ENCODE assay signal across 8 mouse cellular contexts in the genomic region with DNA sequence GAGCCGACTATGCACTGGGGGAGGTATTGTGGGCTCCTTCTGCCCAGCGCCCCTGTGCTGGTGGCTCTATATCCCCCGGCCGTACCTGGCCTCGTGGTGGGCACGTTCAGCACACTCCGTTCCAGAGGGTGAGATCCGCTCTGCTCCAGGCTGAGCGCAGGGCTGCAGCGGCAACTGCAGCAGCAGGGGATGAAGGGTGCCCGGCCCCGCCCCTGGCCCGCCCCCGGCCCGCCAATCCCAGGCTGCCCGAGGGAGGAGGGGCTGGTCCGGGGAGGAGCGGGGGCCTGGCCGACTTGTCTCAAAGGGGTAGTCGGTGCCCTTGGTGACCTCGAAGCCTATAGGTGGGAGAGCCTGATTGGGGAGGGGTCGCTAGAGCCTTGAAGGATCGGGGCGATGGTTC. TPM values are rescaled to one million over a fixed set of nuclear protein-coding genes. Genes with fewer than 3 reads are reported as not detected.
A peak's percentile ranks its signal among the peaks of the same experiment; 100 is the strongest.
DNase-seq lines count a peak whose midpoint lies in the region; ATAC-seq lines count a peak whose summit lies in the region.

No protein-coding gene starts in this region.

- H3K4me3 ChIP-seq in forebrain, embryonic 12.5 days (replicated peaks) = peak overlapping the region; percentile 39
- H3K4me3 ChIP-seq in midbrain, embryonic 12.5 days = peak overlapping the region; percentile 44

- H3K27ac ChIP-seq in forebrain, embryonic 12.5 days = 0 out of 2 replicates have a peak overlapping the region, but pooled peaks have one; percentile 19
- H3K27ac ChIP-seq in midbrain, embryonic 12.5 days (replicated peaks) = no peak overlapping the region

- no peaks in the 10 kb centered on the region for H3K9me3 ChIP-seq in forebrain, embryonic 12.5 days
- H3K9me3 ChIP-seq in midbrain, embryonic 12.5 days = no peaks in the 10 kb centered on the region

- peak overlapping the region; percentile 57 for H3K9ac ChIP-seq in forebrain, embryonic 12.5 days
- H3K9ac ChIP-seq in midbrain, embryonic 12.5 days (replicated peaks) = peak overlapping the region; percentile 62

- intact Hi-C loops in left cerebral cortex, postnatal 4 days (cut with DNase I) = no loop called here
- intact Hi-C loops in left cerebral cortex, postnatal 25 days (cut with DNase I) = loop anchor here (2.0 kb wide), 1 partner anchor 16 kb away; no protein-coding TSS in a partner anchor
- intact Hi-C loops in heart, postnatal 10 days (cut with DNase I) = no loop called here

- H3K4me1 ChIP-seq in forebrain, embryonic 12.5 days = peaks cover 50% of the 10 kb centered on the region
- H3K4me1 ChIP-seq in midbrain, embryonic 12.5 days = peaks cover 34% of the 10 kb centered on the region

- ATAC-seq in forebrain, embryonic 12.5 days (ENCODE audit: low FRiP score) = peak; percentile 88
- ATAC-seq in midbrain, embryonic 12.5 days (ENCODE audit: low FRiP score, low read depth) = peak; percentile 89
- ATAC-seq in inflammation-experienced regulatory T-cells, adult 6 months = no peak

- H3K36me3 ChIP-seq in forebrain, embryonic 12.5 days (replicated peaks) = no peaks in the 10 kb centered on the region
- no peaks in the 10 kb centered on the region for H3K36me3 ChIP-seq in midbrain, embryonic 12.5 days

- WGBS in forebrain, embryonic 12.5 days = under 1% methylated on average over 24 of the region's 24 CpGs
- WGBS in midbrain, embryonic 12.5 days = 0% methylated on average over 24 of the region's 24 CpGs

- peaks cover 49% of the 10 kb centered on the region for H3K27me3 ChIP-seq in forebrain, embryonic 12.5 days
- peaks cover 39% of the 10 kb centered on the region for H3K27me3 ChIP-seq in midbrain, embryonic 12.5 days

- peak overlapping the region; percentile 83 for H3K4me2 ChIP-seq in forebrain, embryonic 12.5 days
- peak overlapping the region; percentile 83 for H3K4me2 ChIP-seq in midbrain, embryonic 12.5 days (replicated peaks)

- DNase-seq in left cerebral cortex, postnatal 4 days = peak; percentile 63
- DNase-seq in left cerebral cortex, postnatal 25 days (ENCODE audit: low spot score in 2 of 2) = no peak
- peak; percentile 72 to 77 for DNase-seq in heart, postnatal 10 days
- peak; percentile 67 to 81 for DNase-seq in kidney, postnatal 36 days
- peak; percentile 44 for DNase-seq in testis, postnatal 14 days (ENCODE audit: low spot score)

RNA-seq across cellular contexts. Expression of a gene that starts 2.1 kb away (rescaled TPM):
- total RNA-seq in left cerebral cortex, postnatal 4 days (2021) = 10 to 100 TPM; 65.0 to 68.4 TPM
- total RNA-seq in left cerebral cortex, postnatal 25 days (2021) = 10 to 100 TPM; 69.9 to 81.4 TPM
- polyA plus RNA-seq in forebrain, embryonic 12.5 days (2016; fragmentation: Nextera tagmentation; extraction: Ambion mirVana) = 8.5 and 10.6 TPM in 2 replicates
- 10 to 100 TPM; 20.5 to 22.6 TPM for total RNA-seq in heart, postnatal 10 days (2021)
- polyA plus RNA-seq in midbrain, embryonic 12.5 days (2016; fragmentation: Nextera tagmentation; extraction: Ambion mirVana) = 13.9 and 14.8 TPM in 2 replicates
- polyA plus RNA-seq in inflammation-experienced regulatory T-cells, adult 6 months (2017; shearing (Covaris generic)) = not detected

RNA-seq across cellular contexts. Expression of a gene that starts 12.3 kb away (rescaled TPM):
- total RNA-seq in left cerebral cortex, postnatal 4 days (2021) = 1 to 10 TPM in 1 of 2 experiments, under 1 TPM in 1; 0.30 to 1.1 TPM
- under 1 TPM; 0.18 to 0.21 TPM for total RNA-seq in left cerebral cortex, postnatal 25 days (2021)
- 1.7 and 2.1 TPM in 2 replicates for polyA plus RNA-seq in forebrain, embryonic 12.5 days (2016; fragmentation: Nextera tagmentation; extraction: Ambion mirVana)
- total RNA-seq in heart, postnatal 10 days (2021) = not detected
- polyA plus RNA-seq in midbrain, embryonic 12.5 days (2016; fragmentation: Nextera tagmentation; extraction: Ambion mirVana) = 1.9 and 2.7 TPM in 2 replicates
- 1 to 10 TPM in 1 of 3 experiments, under 1 TPM in 1, not detected in 1; 0.58 to 1.1 TPM for polyA plus RNA-seq in inflammation-experienced regulatory T-cells, adult 6 months (2017; shearing (Covaris generic))

RNA-seq across cellular contexts. Expression of a gene that starts 32.1 kb away (rescaled TPM):
- total RNA-seq in left cerebral cortex, postnatal 4 days (2021) = 100 to 1,000 TPM; 302 to 303 TPM
- total RNA-seq in left cerebral cortex, postnatal 25 days (2021) = 100 to 1,000 TPM; 214 to 221 TPM
- polyA plus RNA-seq in forebrain, embryonic 12.5 days (2016; fragmentation: Nextera tagmentation; extraction: Ambion mirVana) = 570 and 587 TPM in 2 replicates
- 100 to 1,000 TPM; 422 to 478 TPM for total RNA-seq in heart, postnatal 10 days (2021)
- polyA plus RNA-seq in midbrain, embryonic 12.5 days (2016; fragmentation: Nextera tagmentation; extraction: Ambion mirVana) = 635 and 641 TPM in 2 replicates
- 100 to 1,000 TPM; 136 to 264 (median 154) TPM for polyA plus RNA-seq in inflammation-experienced regulatory T-cells, adult 6 months (2017; shearing (Covaris generic))

RNA-seq across cellular contexts. Expression of a gene that starts 43.1 kb away (rescaled TPM):
- total RNA-seq in left cerebral cortex, postnatal 4 days (2021) = 10 to 100 TPM; 44.6 to 52.6 TPM
- total RNA-seq in left cerebral cortex, postnatal 25 days (2021) = 10 to 100 TPM; 16.6 to 17.8 TPM
- polyA plus RNA-seq in forebrain, embryonic 12.5 days (2016; fragmentation: Nextera tagmentation; extraction: Ambion mirVana) = 13.2 and 15.2 TPM in 2 replicates
- total RNA-seq in heart, postnatal 10 days (2021) = 10 to 100 TPM; 19.4 to 22.2 TPM
- polyA plus RNA-seq in midbrain, embryonic 12.5 days (2016; fragmentation: Nextera tagmentation; extraction: Ambion mirVana) = 30.6 and 33.7 TPM in 2 replicates
- not detected for polyA plus RNA-seq in inflammation-experienced regulatory T-cells, adult 6 months (2017; shearing (Covaris generic))

RNA-seq across cellular contexts. Expression of a gene that starts 58.2 kb away (rescaled TPM):
- total RNA-seq in left cerebral cortex, postnatal 4 days (2021) = 1 to 10 TPM; 3.9 to 5.6 TPM
- total RNA-seq in left cerebral cortex, postnatal 25 days (2021) = 1 to 10 TPM; 3.4 to 3.5 TPM
- 1.7 and 2.6 TPM in 2 replicates for polyA plus RNA-seq in forebrain, embryonic 12.5 days (2016; fragmentation: Nextera tagmentation; extraction: Ambion mirVana)
- 10 to 100 TPM; 15.4 to 17.3 TPM for total RNA-seq in heart, postnatal 10 days (2021)
- polyA plus RNA-seq in midbrain, embryonic 12.5 days (2016; fragmentation: Nextera tagmentation; extraction: Ambion mirVana) = 3.2 TPM in 2 replicates
- not detected for polyA plus RNA-seq in inflammation-experienced regulatory T-cells, adult 6 months (2017; shearing (Covaris generic))

Comparison
In these comparisons a context has a peak if more than half of its experiments do, and no peak if none do; other contexts are left out.
1. DNase-seq: peak in left cerebral cortex, postnatal 4 days (single experiment), heart, postnatal 10 days (2 of 2), kidney, postnatal 36 days (2 of 2) and testis, postnatal 14 days (single experiment); none in left cerebral cortex, postnatal 25 days (0 of 2).